Mouse (Mus musculus) neural tube, embryonic 13.5 days (tissue): ENCODE results near the gene Ggn. TPM values are rescaled to one million over a fixed set of nuclear protein-coding genes. Genes with fewer than 3 reads are reported as not detected.

Experiments used
- ATAC-seq: fragments of 200-750 bp; cut with Nextera tagmentation; 2 replicates; pipeline ENCODE4 v1.8.0; 2017; ENCODE audit warnings: low read depth, mild to moderate bottlenecking, moderate TSS enrichment, moderate library complexity
- H3K27ac ChIP-seq: fragments of 300-500 bp; sonication (generic); replicated peaks from 2 replicates; pipeline ENCODE4 v1.5.1; 2015; ENCODE audit warnings: moderate library complexity, mild to moderate bottlenecking, inconsistent platforms
- H3K27me3 ChIP-seq: fragments of 300-500 bp; sonication (generic); 2 replicates; pipeline ENCODE4 v1.6.1; 2015; ENCODE audit warnings: mild to moderate bottlenecking, inconsistent platforms
- H3K36me3 ChIP-seq: fragments of 300-500 bp; sonication (generic); 2 replicates; pipeline ENCODE4 v1.6.1; 2015; ENCODE audit warnings: mild to moderate bottlenecking, inconsistent platforms
- H3K4me1 ChIP-seq: fragments of 300-500 bp; sonication (generic); replicated peaks from 2 replicates; pipeline ENCODE4 v1.6.1; 2015; ENCODE audit warnings: inconsistent platforms
- H3K4me2 ChIP-seq: fragments of 300-500 bp; sonication (generic); 2 replicates; pipeline ENCODE4 v1.6.1; 2015; ENCODE audit warnings: inconsistent platforms, mild to moderate bottlenecking, moderate library complexity
- H3K4me3 ChIP-seq: fragments of 300-500 bp; sonication (generic); 2 replicates; pipeline ENCODE4 v1.5.1; 2015; ENCODE audit warnings: mild to moderate bottlenecking, inconsistent platforms
- H3K9ac ChIP-seq: fragments of 300-500 bp; sonication (generic); 2 replicates; pipeline ENCODE4 v1.6.1; 2015; ENCODE audit warnings: moderate library complexity, mild to moderate bottlenecking, inconsistent platforms
- H3K9me3 ChIP-seq: fragments of 300-500 bp; sonication (generic); 2 replicates; pipeline ENCODE4 v1.6.1; 2016; ENCODE audit warnings: inconsistent platforms
- WGBS: fragments of 180-500 bp; shearing (Covaris S2); methylation state at CpG from one replicate; pipeline ENCODE4 v1.1.7; 2015; 5-methylcytosine and 5-hydroxymethylcytosine counted together
- polyA plus RNA-seq: library from polyadenylated mRNA; unstranded; fragments of >200 nt; fragmentation: Nextera tagmentation; extraction: Ambion mirVana; gene quantifications from 2 replicates; pipeline ENCODE4 v1.2.1, GENCODE M21; 2015

Gene Ggn
- polyA plus RNA-seq, 1 experiment from 2014 or later, result 0.67 TPM

DNA sequence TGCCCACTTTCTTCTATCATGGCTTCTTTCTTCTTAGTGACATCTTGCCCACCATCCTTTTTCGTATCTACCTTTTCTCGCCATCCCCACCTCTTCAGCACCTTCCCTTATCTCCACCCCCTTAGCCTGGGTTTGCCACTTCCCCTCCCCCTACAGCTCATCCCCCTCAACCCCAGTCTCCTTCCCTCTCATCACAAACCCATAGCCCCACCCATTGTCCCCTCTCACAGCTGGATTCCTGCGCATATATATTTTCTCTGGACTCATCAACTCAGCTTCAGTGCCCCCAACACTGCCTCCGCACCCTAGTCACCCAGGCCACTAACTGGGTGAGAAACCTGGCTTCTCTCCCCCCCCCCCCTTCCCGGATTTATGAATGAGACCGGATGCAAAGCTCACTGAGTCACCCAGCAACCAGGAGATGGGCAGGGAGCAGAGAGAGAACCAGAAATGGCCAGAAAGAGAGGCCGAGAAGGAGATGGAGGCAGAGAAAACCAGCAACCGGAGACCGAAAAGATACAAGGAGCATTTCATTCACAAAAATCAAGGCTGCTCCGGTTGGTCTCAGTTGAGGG lies 1.8 kb upstream of the Ggn start:
- 2% methylated on average over 10 of the region's 10 CpGs for WGBS

DNA sequence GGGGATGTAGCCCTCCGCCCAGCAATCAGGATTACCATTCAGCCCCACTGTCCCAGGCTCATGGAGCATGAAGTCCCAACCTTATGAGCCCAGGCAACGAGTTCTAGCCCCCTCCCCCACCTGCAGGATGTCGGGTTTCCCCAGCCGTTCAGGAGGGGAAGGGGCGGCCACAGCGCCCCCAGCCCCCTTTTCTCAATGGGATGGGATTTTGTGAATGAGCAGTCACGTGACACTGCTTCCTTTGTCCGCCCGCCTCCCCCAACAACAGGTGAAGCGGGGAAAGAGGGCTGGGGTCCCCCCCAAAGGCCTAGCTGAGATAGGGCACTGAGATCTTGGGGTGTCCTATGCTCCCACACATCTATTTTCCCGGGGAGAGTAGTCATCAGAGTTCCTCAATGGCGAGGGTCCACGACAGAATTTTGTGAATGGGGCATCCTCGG lies 1.2 kb upstream of the Ggn start:
- Histone ChIP-seq H3K9ac (peak overlapping the region; percentile 76), H3K9me3 (no peaks in the 10 kb centered on the region), H3K4me2 (peak overlapping the region; percentile 76), H3K4me3 (peak overlapping the region; percentile 66), H3K27ac (peak overlapping the region; percentile 90), H3K4me1 (peaks cover 41% of the 10 kb centered on the region), H3K27me3 (peaks cover 35% of the 10 kb centered on the region), H3K36me3 (peaks cover 22% of the 10 kb centered on the region)
- 0% methylated on average over 14 of the region's 14 CpGs for WGBS
- peak; percentile 36 for ATAC-seq

More for the DNA sequence above, 1.8 kb upstream of the Ggn start:
- Histone ChIP-seq H3K9me3 (no peaks in the 10 kb centered on the region), H3K4me1 (peaks cover 41% of the 10 kb centered on the region), H3K4me2 (peak overlapping the region; percentile 76), H3K9ac (peak overlapping the region; percentile 76), H3K27ac (peak overlapping the region; percentile 90), H3K36me3 (peaks cover 22% of the 10 kb centered on the region), H3K4me3 (peak overlapping the region; percentile 66), H3K27me3 (peaks cover 29% of the 10 kb centered on the region)
- ATAC-seq, result no peak

GRCm38 (mm10) chr7:29169231-29170065 lies 562 bp upstream of the Ggn start:
- Histone ChIP-seq H3K4me1 (peaks cover 41% of the 10 kb centered on the region), H3K9me3 (no peaks in the 10 kb centered on the region), H3K9ac (peak overlapping the region; percentile 76), H3K36me3 (peaks cover 27% of the 10 kb centered on the region), H3K27ac (peak overlapping the region; percentile 90), H3K27me3 (peaks cover 41% of the 10 kb centered on the region), H3K4me2 (peak overlapping the region; percentile 76), H3K4me3 (peak overlapping the region; percentile 66)
- ATAC-seq, result peak; percentile 86
- under 1% methylated on average over 30 of the region's 39 CpGs for WGBS

DNA sequence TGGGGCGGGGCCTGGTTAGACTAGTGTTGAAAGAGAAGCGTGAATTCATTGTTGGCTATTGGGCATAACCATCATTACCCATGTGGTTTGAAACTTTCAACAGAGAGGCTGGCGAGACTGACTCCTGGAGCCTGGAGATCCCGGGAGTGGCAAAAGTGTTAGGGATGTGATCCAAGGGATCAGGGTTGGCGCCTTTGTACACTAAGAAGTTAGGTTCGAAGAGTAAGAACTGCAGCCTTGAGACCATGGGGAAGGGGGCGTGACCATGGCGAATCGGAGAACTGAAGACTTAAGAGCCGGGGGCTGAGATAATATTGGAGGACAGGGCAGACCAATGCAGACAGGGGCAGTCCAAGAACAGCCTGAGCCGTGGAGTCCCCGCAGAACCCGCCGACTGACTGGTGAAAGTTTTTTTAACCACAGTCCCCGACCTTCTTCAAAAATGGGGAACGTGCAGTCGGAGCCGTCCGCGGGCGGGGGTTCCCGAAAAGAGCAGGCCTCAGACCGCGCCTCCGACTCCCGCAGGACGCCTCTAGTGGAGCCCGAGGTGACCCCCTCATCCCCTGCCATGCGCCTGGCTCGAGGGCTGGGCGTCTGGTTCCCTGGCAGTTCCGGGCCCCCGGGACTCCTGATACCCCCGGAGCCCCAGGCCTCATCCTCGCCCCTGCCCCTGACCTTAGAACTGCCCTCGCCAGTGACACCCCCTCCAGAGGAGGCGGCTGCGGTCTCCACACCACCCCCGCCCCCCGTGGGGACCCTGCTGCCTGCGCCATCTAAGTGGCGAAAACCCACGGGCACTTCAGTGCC lies 948 bp downstream of the Ggn start:
- Histone ChIP-seq H3K36me3 (peaks cover 39% of the 10 kb centered on the region), H3K4me1 (peaks cover 41% of the 10 kb centered on the region), H3K4me2 (peak overlapping the region; percentile 76), H3K9me3 (no peaks in the 10 kb centered on the region), H3K9ac (peak overlapping the region; percentile 62), H3K27ac (no peak overlapping the region), H3K27me3 (peaks cover 56% of the 10 kb centered on the region), H3K4me3 (peak overlapping the region; percentile 66)
- WGBS, result 2% methylated on average over 43 of the region's 43 CpGs
- no peak for ATAC-seq

- Histone ChIP-seq H3K27me3 (peaks cover 56% of the 10 kb centered on the region), H3K4me3 (peak overlapping the region; percentile 66), H3K9ac (peak overlapping the region; percentile 62), H3K4me1 (peaks cover 41% of the 10 kb centered on the region), H3K36me3 (peaks cover 42% of the 10 kb centered on the region), H3K27ac (no peak overlapping the region), H3K4me2 (peak overlapping the region; percentile 76), H3K9me3 (no peaks in the 10 kb centered on the region)
- WGBS, result 4% methylated on average over 34 of the region's 34 CpGs
- ATAC-seq, result no peak
Measured at GRCm38 (mm10) chr7:29171562-29172097, 1.6 kb downstream of the Ggn start.

DNA sequence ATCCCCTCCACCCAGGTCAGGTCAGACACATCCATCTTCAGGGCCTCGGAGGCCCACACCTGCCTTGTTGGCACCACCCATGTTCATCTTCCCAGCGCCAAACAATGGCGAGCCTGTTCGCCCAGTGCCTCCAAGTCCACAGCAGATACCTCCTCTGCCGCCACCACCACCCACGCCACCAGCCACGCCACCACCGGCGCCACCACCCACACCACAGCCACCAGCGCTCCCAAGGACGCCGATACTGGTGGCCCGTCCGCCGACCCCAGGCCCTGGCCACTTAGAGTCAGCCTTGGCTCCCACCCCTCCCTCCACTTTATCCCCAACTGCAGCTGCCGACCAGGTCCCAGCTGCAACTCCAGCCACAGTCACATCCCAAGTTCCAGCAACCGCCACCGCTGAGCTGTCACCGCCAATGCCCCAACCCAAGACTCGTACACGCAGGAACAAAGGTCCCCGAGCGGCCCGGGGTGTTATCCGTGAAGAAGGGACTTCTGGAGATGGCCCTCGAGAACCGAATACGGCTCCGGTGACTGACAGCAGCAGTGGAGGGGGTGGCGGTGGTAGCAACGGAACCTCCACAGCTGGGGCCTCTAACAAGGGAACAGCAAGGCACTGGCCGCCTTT lies 2.5 kb downstream of the Ggn start:
- Histone ChIP-seq H3K36me3 (peaks cover 49% of the 10 kb centered on the region), H3K9me3 (no peaks in the 10 kb centered on the region), H3K27ac (no peak overlapping the region), H3K27me3 (peaks cover 56% of the 10 kb centered on the region), H3K4me3 (0 out of 2 replicates have a peak overlapping the region, but pooled peaks have one; percentile 66), H3K4me1 (peaks cover 41% of the 10 kb centered on the region), H3K9ac (no peak overlapping the region), H3K4me2 (no peak overlapping the region)
- ATAC-seq, result no peak
- WGBS, result 34% methylated on average over 32 of the region's 32 CpGs

DNA sequence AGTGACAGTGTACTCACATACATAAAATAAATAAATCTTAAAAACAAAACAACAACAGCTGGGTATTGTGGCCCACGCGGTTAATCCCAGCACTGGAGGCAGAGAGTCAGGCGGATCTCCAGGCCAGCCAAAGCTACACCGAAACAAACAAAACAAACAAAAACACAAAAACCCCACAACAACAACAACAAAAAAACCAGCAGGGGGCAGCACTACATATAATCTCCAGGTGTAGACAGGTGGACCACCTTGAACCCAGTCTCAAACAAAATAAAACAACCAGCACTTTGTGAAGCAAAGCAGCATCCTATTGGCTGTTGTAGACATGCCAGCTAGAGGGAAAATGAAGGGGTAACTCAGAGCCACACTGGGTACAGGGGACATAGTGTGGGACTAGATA lies 8.1 kb downstream of the Ggn start:
- H3K4me2 ChIP-seq, result no peak overlapping the region
- no peak overlapping the region for H3K9ac ChIP-seq
- H3K4me3 ChIP-seq, result no peak overlapping the region
- peaks cover 28% of the 10 kb centered on the region for H3K27me3 ChIP-seq
- H3K36me3 ChIP-seq, result peaks cover 41% of the 10 kb centered on the region
- no peak for ATAC-seq
- peaks cover 22% of the 10 kb centered on the region for H3K4me1 ChIP-seq
- H3K9me3 ChIP-seq, result no peaks in the 10 kb centered on the region
- 91% methylated on average over 4 of the region's 4 CpGs for WGBS
- no peak overlapping the region for H3K27ac ChIP-seq

GRCm38 (mm10) chr7:29179323-29179722 lies 9.3 kb downstream of the Ggn start:
- Histone ChIP-seq H3K4me2 (peak overlapping the region; percentile 86), H3K27me3 (peaks cover 16% of the 10 kb centered on the region), H3K9ac (peak overlapping the region; percentile 95), H3K27ac (no peak overlapping the region), H3K9me3 (no peaks in the 10 kb centered on the region), H3K4me3 (peak overlapping the region; percentile 77), H3K4me1 (peaks cover 22% of the 10 kb centered on the region), H3K36me3 (peaks cover 29% of the 10 kb centered on the region)
- no peak for ATAC-seq
- 64% methylated on average over 7 of the region's 7 CpGs for WGBS

DNA sequence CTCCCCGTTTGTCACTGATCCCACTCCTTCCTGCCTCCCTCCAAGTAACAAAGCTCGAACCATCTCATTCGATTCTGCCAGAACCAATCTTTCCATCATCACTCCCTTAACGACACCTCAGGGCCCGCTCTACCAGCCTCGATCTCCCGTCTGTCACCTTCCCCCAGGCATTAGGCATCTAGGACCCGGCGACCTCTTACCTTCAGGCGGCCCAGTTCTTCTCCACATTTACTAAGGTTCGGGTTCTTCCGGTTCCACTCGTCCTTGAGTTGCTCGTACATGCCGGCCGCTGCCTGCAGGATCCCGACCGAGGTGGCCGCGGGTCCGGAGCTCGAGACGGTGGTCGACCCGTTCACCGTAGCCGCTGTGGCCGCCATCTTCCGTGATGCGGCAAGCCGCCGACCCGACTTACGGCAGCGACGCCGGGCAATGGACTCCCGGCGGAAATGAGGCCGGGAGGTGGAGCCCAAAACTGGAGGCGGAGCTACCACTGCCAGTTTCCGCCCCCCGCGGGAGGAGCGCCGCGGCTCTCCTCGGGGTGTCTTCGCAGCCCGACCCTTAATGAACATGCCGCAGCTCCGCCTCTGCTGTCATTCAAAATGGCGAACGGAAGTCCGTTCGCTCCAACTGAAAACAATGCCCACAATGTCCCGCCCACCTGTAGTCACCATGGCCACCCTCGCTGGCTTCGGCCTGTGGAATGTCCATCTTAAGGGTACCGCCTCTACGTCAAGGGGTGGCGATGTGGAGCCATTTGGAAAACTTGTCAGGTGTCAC lies 10.3 kb downstream of the Ggn start, which contains the start of gene Psmd8:
TSS of gene Psmd8 (minus strand) at position 625 of the 777 bp plus-strand sequence.
- no peaks in the 10 kb centered on the region for H3K9me3 ChIP-seq
- WGBS, result under 1% methylated on average over 62 of the region's 62 CpGs

DNA sequence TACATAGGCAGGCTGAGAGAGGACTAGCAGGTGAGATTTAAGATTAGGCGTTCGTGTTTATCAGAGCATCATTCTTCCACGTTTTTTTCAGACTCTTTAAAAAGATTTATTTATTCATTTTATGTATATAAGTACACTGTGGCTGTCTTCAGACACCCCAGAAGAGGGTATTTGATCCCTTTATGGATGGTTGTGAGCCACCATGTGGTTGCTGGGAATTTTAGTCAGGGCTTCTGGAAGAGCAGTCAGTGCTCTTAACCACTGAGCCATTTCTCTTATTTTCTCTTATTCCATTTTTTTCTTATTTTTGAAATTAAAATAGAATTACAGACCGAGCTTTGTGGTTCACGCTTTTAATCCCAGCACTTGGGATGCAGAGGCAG lies 10.8 kb downstream of the Ggn start:
- Histone ChIP-seq H3K36me3 (peaks cover 14% of the 10 kb centered on the region), H3K27ac (peak overlapping the region; percentile 69), H3K9me3 (no peaks in the 10 kb centered on the region), H3K27me3 (0 out of 2 replicates have a peak, but pooled peaks cover under 1% of the 10 kb centered on the region), H3K9ac (no peak overlapping the region), H3K4me2 (peak overlapping the region; percentile 52), H3K4me3 (peak overlapping the region; percentile 77), H3K4me1 (peaks cover 22% of the 10 kb centered on the region)
- ATAC-seq, result peak; percentile 49; the same call in 1 of the 2 replicates
- 44% methylated on average over 5 of the region's 5 CpGs for WGBS

More for the DNA sequence above, 10.3 kb downstream of the Ggn start, which contains the start of gene Psmd8:
- peaks cover 22% of the 10 kb centered on the region for H3K4me1 ChIP-seq
- H3K4me3 ChIP-seq, result peak within 1 kb of the TSS; percentile 77
- peaks cover 6% of the 10 kb centered on the region for H3K27me3 ChIP-seq
- peak; percentile 93 for ATAC-seq
- H3K36me3 ChIP-seq, result peaks cover 20% of the 10 kb centered on the region
- peak within 1 kb of the TSS; percentile 95 for H3K9ac ChIP-seq
- peak within 1 kb of the TSS; percentile 70 for H3K27ac ChIP-seq
- peak within 1 kb of the TSS; percentile 86 for H3K4me2 ChIP-seq
